Mouse (Mus musculus): Measurements from ENCODE around the gene Cyba. TPM values are rescaled to one million over a fixed set of nuclear protein-coding genes. Genes with fewer than 3 reads are reported as not detected.

Cyba gene
- polyA plus RNA-seq, 1 experiment from 2014 or later: 118 TPM

DNA sequence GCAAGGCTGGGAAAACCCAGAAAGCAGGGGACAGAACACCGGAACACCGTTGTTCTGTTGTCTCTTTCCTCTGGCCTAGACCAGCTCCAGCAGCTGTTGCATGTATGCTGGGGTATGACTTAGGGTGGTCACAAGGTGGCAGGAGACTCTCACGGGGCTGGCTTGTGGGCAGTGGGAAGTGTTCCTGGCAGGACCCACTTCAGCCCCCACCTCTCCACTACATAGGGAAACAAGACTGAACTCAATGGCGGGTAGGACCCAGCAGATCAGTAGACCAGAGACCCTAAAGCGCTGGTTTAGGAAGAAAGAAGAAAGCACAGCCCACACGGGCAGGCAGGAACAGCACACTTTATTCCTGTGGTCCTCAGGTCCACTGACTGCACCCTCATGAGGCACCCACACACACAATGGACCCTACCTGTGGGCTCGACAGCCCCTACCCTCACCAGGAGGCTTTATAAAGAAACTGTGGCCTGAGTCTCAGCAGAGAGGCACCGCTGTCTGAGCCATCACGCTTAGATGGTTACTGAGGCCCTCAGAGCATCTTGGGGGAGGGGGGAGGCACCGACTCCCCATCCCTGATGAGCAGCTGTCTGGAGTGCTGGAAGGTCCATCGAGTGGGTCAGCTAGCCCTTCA is 657 bp upstream of the Cyba start:
- H3K4me2 ChIP-seq: peak overlapping the region; percentile 93
- ATAC-seq (ENCODE audit: insufficient number of reproducible peaks, insufficient read depth, low FRiP score, low TSS enrichment, low read depth): no peak
- H3K9ac ChIP-seq: no peak overlapping the region
- no peaks in the 10 kb centered on the region for H3K9me3 ChIP-seq
- peaks cover 25% of the 10 kb centered on the region for H3K4me1 ChIP-seq
- H3K27me3 ChIP-seq: no peaks in the 10 kb centered on the region
- H3K27ac ChIP-seq: peak overlapping the region; percentile 44; the same call in 1 of the 2 replicates
- H3K4me3 ChIP-seq: 0 out of 2 replicates have a peak overlapping the region, but pooled peaks have one; percentile 58
- peaks cover 49% of the 10 kb centered on the region for H3K36me3 ChIP-seq
- 67% methylated on average over 11 of the region's 11 CpGs for WGBS

DNA sequence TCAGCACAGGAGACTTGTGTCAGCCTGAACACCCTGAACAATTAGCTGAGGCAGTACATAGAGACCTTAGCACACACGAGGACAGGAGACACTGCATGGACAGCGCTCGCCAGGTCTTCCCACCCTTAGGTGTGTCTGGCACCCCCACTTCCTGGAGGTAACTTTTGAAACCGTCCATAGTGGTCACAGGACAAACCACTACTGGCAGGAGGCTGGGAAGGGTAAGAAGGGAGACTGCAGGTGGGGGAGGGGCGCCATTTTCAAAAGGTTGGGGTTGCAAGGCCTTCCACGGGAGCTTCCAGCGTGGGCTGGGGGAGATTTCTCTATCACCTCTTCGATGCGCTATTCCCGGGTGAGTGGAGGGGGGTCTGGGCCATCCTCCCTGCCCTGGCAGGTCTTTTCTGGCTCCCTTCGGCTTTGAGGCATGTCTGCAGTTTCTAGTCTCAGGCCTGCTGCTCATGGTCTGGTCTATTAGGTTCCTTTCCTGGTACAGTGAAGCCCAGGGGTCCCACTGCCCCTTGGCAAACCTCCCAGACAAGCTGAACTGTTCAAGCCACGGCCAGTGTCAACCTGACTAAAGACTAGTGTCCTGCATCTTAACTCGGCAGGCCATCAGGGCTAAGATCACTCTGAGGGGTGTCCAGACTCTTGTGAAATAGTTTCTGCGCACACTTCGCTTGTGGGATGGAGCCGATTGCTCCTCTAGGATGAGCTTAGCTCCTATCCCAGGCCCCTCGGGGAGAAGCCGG is 862 bp downstream of the Cyba start:
- Histone ChIP-seq H3K4me2 (peak overlapping the region; percentile 93), H3K27ac (0 out of 2 replicates have a peak overlapping the region, but pooled peaks have one; percentile 44), H3K36me3 (peaks cover 37% of the 10 kb centered on the region), H3K9ac (peak overlapping the region; percentile 84), H3K4me1 (peaks cover 19% of the 10 kb centered on the region), H3K27me3 (no peaks in the 10 kb centered on the region), H3K4me3 (peak overlapping the region; percentile 58), H3K9me3 (no peaks in the 10 kb centered on the region)
- no peak for ATAC-seq (ENCODE audit: insufficient number of reproducible peaks, insufficient read depth, low FRiP score, low TSS enrichment, low read depth)
- 37% methylated on average over 18 of the region's 18 CpGs for WGBS

DNA sequence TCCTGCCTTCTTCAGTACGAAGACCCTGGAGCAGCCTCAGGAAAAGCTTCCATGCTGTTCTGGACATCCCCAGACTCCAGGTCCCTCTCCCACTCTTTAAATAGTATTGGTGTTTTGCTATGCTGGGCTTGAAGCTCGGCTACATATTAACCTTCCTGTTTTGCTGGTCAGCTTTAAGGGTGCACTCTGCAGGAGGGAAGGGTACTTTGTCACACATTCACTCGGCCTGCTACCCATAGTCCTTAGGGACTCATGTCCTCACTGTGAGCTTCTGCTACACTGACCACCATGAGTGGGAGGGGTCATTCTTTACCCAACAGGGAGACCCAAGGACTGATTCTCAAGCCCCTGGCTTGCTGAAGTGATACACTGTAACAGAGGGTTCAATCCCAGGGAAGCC is 2.1 kb downstream of the Cyba start:
- no peak for ATAC-seq (ENCODE audit: insufficient number of reproducible peaks, insufficient read depth, low FRiP score, low TSS enrichment, low read depth)
- Histone ChIP-seq H3K36me3 (peaks cover 30% of the 10 kb centered on the region), H3K27ac (no peak overlapping the region), H3K4me1 (peaks cover 19% of the 10 kb centered on the region), H3K9me3 (no peaks in the 10 kb centered on the region), H3K9ac (no peak overlapping the region), H3K27me3 (no peaks in the 10 kb centered on the region), H3K4me2 (no peak overlapping the region), H3K4me3 (no peak overlapping the region)
- WGBS: 86% methylated on average over 3 of the region's 3 CpGs

DNA sequence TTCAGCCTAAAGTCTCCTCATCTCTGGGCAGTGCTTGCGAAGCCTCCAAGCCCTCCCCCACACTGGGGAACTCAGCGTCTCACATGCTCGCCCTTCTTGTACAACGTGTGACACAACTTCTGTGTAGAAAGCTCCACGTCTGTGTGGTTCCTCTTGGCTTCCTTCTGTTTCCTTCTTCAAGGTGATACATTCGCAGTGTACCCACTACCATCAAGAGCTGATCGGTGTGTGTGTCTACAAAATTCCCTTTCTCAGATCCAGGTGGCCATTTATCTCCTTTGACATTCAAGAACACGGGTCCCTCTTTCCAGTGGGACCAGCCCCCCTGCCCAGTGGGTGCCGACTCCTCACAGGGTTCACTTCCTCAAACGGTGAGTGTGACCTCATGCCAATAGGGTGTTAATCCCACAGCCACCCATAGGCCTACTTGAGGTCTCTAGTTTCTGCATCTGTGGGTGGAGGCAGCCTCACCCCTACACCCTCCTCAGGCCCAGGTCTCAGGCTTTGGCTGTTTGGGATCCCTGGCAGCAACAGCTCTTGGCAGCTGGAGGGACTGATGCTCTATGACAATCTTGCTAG is 2.6 kb downstream of the Cyba start:
- H3K27me3 ChIP-seq: no peaks in the 10 kb centered on the region
- WGBS: 83% methylated on average over 10 of the region's 10 CpGs
- H3K36me3 ChIP-seq: peaks cover 29% of the 10 kb centered on the region
- no peak overlapping the region for H3K27ac ChIP-seq
- H3K9me3 ChIP-seq: no peaks in the 10 kb centered on the region
- peaks cover 19% of the 10 kb centered on the region for H3K4me1 ChIP-seq
- no peak overlapping the region for H3K9ac ChIP-seq
- no peak overlapping the region for H3K4me3 ChIP-seq
- ATAC-seq (ENCODE audit: insufficient number of reproducible peaks, insufficient read depth, low FRiP score, low TSS enrichment, low read depth): no peak
- no peak overlapping the region for H3K4me2 ChIP-seq

DNA sequence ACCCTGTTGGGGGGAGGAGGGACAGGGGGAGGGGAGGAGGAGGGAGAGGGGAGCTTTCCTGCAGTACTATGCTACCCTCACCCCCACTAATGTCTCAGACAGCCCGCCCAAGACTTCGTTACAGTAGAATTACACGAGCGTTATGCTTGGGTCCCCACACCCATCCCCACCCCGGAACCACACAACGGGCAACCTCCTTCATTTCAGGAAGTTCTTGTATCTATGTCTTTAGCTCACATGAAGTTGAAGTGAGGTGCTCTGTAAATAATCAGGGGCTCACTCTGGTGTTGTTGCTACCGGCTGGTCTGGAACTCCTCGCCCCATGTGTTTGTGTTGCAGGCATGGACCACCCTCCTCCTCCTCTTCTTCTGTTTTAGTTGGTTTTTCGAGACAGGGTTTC is 4.6 kb downstream of the Cyba start:
- H3K9ac ChIP-seq: no peak overlapping the region
- no peak overlapping the region for H3K4me3 ChIP-seq
- whole genome bisulfite sequencing: 82% methylated on average over 9 of the region's 9 CpGs
- no peaks in the 10 kb centered on the region for H3K27me3 ChIP-seq
- ATAC-seq (ENCODE audit: insufficient number of reproducible peaks, insufficient read depth, low FRiP score, low TSS enrichment, low read depth): no peak
- H3K9me3 ChIP-seq: no peaks in the 10 kb centered on the region
- no peak overlapping the region for H3K27ac ChIP-seq
- 0 out of 2 replicates have a peak, but pooled peaks cover 12% of the 10 kb centered on the region for H3K36me3 ChIP-seq
- peaks cover 17% of the 10 kb centered on the region for H3K4me1 ChIP-seq
- no peak overlapping the region for H3K4me2 ChIP-seq

DNA sequence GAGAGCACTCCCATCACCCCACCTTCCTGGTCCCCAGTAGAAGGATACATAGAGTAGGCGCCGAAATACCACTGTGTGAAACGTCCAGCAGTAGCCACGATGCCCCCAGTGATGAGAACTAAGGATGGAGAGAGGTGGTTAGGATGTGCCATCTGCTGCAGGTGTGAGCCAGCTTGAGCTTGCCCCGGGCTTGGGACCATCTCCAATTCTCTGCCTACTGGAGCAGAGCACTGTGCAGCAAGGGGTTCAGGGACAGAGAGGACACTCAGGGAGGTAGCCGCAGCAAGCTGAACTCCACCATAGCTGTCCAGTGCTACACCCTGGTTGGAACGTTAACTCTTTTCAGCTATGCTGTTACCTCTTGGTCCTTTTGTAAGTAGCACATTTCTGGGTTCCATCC is 5.1 kb downstream of the Cyba start:
- Histone ChIP-seq H3K4me2 (no peak overlapping the region), H3K4me3 (no peak overlapping the region), H3K36me3 (0 out of 2 replicates have a peak, but pooled peaks cover 12% of the 10 kb centered on the region), H3K27ac (no peak overlapping the region), H3K27me3 (no peaks in the 10 kb centered on the region), H3K4me1 (peaks cover 12% of the 10 kb centered on the region), H3K9me3 (no peaks in the 10 kb centered on the region), H3K9ac (no peak overlapping the region)
- no peak for ATAC-seq (ENCODE audit: insufficient number of reproducible peaks, insufficient read depth, low FRiP score, low TSS enrichment, low read depth)
- WGBS: 92% methylated on average over 7 of the region's 7 CpGs

DNA sequence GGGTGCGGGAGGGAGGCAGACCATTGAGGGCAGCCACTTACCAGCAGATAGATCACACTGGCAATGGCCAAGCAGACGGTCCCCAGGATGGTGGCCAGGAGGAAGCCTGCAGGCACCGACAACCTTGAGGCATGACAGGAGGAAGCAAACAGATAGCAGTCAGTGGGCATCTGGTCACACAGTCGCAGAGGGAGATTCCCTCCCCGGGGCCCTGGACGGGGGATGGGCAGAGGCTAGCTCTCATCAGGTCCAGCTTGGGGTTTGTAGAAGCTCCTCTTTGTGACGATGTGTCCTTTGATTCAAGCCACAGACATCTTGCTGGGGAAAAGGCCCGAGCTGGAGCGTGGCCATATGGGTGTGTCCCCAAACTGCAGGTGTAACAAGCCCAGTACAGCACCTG is 6.6 kb downstream of the Cyba start:
- H3K36me3 ChIP-seq: 0 out of 2 replicates have a peak, but pooled peaks cover 12% of the 10 kb centered on the region
- H3K4me3 ChIP-seq: no peak overlapping the region
- H3K9ac ChIP-seq: no peak overlapping the region
- no peak overlapping the region for H3K4me2 ChIP-seq
- no peaks in the 10 kb centered on the region for H3K27me3 ChIP-seq
- no peaks in the 10 kb centered on the region for H3K9me3 ChIP-seq
- no peaks in the 10 kb centered on the region for H3K4me1 ChIP-seq
- no peak for ATAC-seq (ENCODE audit: insufficient number of reproducible peaks, insufficient read depth, low FRiP score, low TSS enrichment, low read depth)
- 81% methylated on average over 9 of the region's 9 CpGs for WGBS
- H3K27ac ChIP-seq: no peak overlapping the region

DNA sequence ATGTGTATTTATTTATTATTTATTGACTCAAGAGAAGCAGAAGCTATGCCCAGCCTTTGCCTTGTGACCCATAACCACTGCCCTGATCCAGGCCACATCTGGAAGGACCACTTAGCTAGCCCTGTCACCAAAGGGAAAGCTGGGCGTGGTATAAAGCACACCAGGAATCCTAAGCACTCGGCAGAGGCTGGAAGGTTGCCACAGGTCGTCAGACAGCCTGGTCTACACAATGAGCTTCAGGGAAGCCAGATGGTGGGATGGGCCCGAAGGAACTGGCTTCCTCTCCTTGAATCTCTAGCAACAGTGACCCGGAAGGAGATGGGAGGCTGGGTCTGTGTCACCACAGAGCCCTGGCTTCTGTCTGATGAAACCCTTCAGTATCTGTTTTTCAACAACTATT is 9.1 kb downstream of the Cyba start:
- WGBS: 56% methylated on average over 5 of the region's 5 CpGs
- Histone ChIP-seq H3K27ac (no peak overlapping the region), H3K4me3 (no peak overlapping the region), H3K4me1 (no peaks in the 10 kb centered on the region), H3K27me3 (no peaks in the 10 kb centered on the region), H3K36me3 (peaks cover 23% of the 10 kb centered on the region), H3K9ac (no peak overlapping the region), H3K9me3 (no peaks in the 10 kb centered on the region), H3K4me2 (no peak overlapping the region)
- no peak for ATAC-seq (ENCODE audit: insufficient number of reproducible peaks, insufficient read depth, low FRiP score, low TSS enrichment, low read depth)

DNA sequence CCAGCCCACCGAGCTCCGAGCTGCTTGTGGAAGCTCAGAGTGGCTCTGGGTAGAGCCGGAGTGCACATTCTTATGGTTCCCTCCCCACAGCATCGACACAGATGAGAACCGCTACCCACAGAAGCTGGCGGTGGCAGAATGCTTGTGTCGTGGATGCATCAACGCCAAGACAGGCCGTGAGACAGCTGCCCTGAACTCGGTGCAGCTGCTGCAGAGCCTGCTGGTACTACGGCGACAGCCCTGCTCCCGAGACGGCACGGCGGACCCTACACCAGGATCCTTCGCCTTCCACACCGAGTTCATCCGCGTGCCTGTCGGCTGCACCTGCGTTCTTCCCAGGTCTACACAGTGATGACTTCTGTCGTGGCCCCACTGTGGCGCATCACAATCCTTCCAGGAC is 9.5 kb downstream of the Cyba start:
- Histone ChIP-seq H3K4me1 (no peaks in the 10 kb centered on the region), H3K4me3 (no peak overlapping the region), H3K4me2 (no peak overlapping the region), H3K36me3 (peaks cover 27% of the 10 kb centered on the region), H3K9me3 (no peaks in the 10 kb centered on the region), H3K9ac (no peak overlapping the region), H3K27ac (no peak overlapping the region), H3K27me3 (no peaks in the 10 kb centered on the region)
- no peak for ATAC-seq (ENCODE audit: insufficient number of reproducible peaks, insufficient read depth, low FRiP score, low TSS enrichment, low read depth)
- 87% methylated on average over 24 of the region's 24 CpGs for WGBS

DNA sequence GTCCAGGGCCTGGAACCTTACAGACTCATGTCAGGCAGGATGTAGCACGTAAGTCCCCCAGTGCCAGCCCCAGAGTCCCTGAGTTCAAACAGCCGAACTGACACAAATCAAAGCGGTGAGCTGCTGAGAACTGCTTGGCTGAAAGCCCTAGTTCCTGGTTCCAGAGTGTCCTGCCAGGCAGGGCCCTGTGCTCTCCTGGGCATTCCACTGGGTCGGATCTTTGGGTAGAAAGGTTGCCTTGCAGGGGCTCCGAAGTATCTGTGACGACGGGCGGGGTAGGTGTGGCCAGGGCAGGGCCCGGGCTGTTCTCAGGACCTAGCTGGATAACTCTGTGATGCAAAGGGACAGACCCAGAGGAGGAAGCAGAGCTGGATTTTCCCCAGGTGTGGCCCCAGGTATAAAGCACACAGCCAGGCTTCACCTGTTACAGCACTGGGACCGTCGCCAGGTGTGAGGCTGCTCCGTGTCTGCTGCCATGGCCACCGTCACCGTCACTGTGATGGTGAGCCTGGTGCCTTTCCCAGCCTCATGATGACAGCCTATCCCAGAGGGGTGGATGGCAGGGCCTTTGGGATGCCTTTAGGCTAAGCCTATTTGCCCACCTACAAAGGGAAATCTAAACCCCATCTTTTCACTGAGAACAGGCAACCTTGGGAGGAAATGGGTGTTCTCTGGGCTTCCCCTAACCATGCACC is 11.2 kb downstream of the Cyba start, which contains the start of gene Il17c:
Gene Il17c, plus strand, starts transcription at position 645 of the 695 bp plus-strand sequence.
- H3K9me3 ChIP-seq: no peaks in the 10 kb centered on the region

DNA sequence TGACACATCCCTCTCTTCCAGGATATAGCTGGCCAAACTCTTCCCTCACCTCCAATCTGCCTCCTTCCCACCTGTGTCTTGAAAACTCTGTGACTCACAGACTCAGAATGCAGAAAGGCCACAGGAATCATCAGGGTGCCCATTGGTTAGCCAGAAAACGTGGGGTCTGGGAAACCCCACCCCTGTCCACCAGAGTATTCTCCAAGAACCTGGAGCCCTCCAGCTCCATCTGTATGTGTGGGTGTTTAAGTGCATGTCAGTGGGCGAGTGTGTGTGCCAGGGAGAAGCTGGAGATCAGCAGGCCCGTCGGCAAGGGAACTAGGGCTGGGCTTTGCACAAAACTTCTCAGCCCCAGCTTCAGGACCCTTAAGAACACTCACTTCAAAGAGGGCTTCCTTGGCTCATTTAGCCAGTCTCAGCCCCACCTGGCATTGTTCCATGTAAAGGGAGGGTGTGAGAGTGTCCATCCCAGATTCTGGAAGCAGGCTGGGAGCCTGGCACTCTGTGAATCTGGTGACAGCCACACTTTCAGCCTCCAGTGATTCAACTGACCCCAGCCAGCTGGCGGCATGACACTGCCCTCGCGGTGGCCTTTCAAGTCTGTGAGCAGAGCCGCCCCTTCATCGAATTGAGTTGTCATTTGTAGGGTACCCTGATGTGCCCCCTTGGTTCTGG is 12.7 kb downstream of the Cyba start:
- 75% methylated on average over 9 of the region's 9 CpGs for WGBS
- Histone ChIP-seq H3K4me1 (no peaks in the 10 kb centered on the region), H3K9me3 (no peaks in the 10 kb centered on the region), H3K36me3 (peaks cover 44% of the 10 kb centered on the region), H3K4me2 (no peak overlapping the region), H3K27ac (0 out of 2 replicates have a peak overlapping the region, but pooled peaks have one; percentile 8), H3K4me3 (no peak overlapping the region), H3K9ac (no peak overlapping the region), H3K27me3 (no peaks in the 10 kb centered on the region)
- no peak for ATAC-seq (ENCODE audit: insufficient number of reproducible peaks, insufficient read depth, low FRiP score, low TSS enrichment, low read depth)

More for the DNA sequence above, 11.2 kb downstream of the Cyba start, which contains the start of gene Il17c:
- Histone ChIP-seq H3K4me2 (no peak within 1 kb of the TSS), H3K9ac (no peak within 1 kb of the TSS), H3K36me3 (peaks cover 39% of the 10 kb centered on the region), H3K4me1 (no peaks in the 10 kb centered on the region), H3K4me3 (no peak within 1 kb of the TSS), H3K27me3 (no peaks in the 10 kb centered on the region), H3K27ac (no peak within 1 kb of the TSS)
- ATAC-seq (ENCODE audit: insufficient number of reproducible peaks, insufficient read depth, low FRiP score, low TSS enrichment, low read depth): no peak
- WGBS: 79% methylated on average over 14 of the region's 14 CpGs

Measured in embryonic facial prominence, embryonic 13.5 days (tissue).